Mouse (Mus musculus): ENCODE measurements around the gene Intu. TPM values are rescaled to one million over a fixed set of nuclear protein-coding genes. Genes with fewer than 3 reads are reported as not detected.

Gene Intu
- total and polyA plus RNA-seq, 3 experiments = 9.7 to 12.3 TPM; not detected in 1

- Histone ChIP-seq H3K27ac (ENCODE audit: control insufficient read depth, low read depth, low read length) (peak overlapping the region; percentile 92), H3K79me2 (ENCODE audit: control insufficient read depth, insufficient read depth, low read length, poor library complexity) (no peaks in the 10 kb centered on the region), H3K4me1 (ENCODE audit: control insufficient read depth in 1 of 2, insufficient read depth in 2 of 2, low read length in 2 of 2) (peaks cover 15 to 18% of the 10 kb centered on the region in 2 experiments), H3K4me3 (ENCODE audit: control insufficient read depth in 1 of 2, insufficient read depth in 1 of 2, low read depth in 2 of 2, low read length in 2 of 2) (peak overlapping the region in 1 of 2 experiments; percentile 30; a peak in 1 of 4 replicates), H3K36me3 (ENCODE audit: control insufficient read depth in 1 of 2, insufficient read depth in 2 of 2, low read length in 2 of 2) (peaks cover 0 to 23% of the 10 kb centered on the region in 2 experiments; a peak in 2 of 4 replicates), H3K9ac (ENCODE audit: control insufficient read depth, low read depth, low read length, poor library complexity, severe bottlenecking) (peak overlapping the region; percentile 41; the same call in 1 of the 2 replicates), H3K27me3 (ENCODE audit: control insufficient read depth in 1 of 2, insufficient read depth in 2 of 2, low read length in 2 of 2) (no peaks in the 10 kb centered on the region), H3K9me3 (replicated peaks; ENCODE audit: insufficient read depth, low read length) (no peaks in the 10 kb centered on the region)
- TF ChIP-seq MAZ (IDR thresholded peaks at IDR 0.05; ENCODE audit: low read depth, low read length) (no peak), CHD1 (IDR thresholded peaks at IDR 0.05; ENCODE audit: low read depth, low read length) (no peak), MAFK (IDR thresholded peaks at IDR 0.05; ENCODE audit: borderline replicate concordance, low read depth, low read length) (no peak), E2F4 (IDR thresholded peaks at IDR 0.05; ENCODE audit: borderline replicate concordance, low read depth, low read length) (no peak), TAL1 (IDR thresholded peaks at IDR 0.05; ENCODE audit: low read length) (no peak), TBP (IDR thresholded peaks at IDR 0.05; ENCODE audit: low read depth, low read length) (no peak), POLR2AphosphoS2 (IDR thresholded peaks at IDR 0.05; ENCODE audit: low read length) (no peak), USF2 (IDR thresholded peaks at IDR 0.05; ENCODE audit: borderline replicate concordance in 1 of 2, insufficient read depth in 1 of 2, low read depth in 1 of 2, low read length in 2 of 2) (no peak), CTCF (IDR thresholded peaks at IDR 0.05 in 2 of 3, conservative IDR thresholded peaks at IDR 0.05 in 1 of 3; ENCODE audit: control insufficient read depth in 1 of 3, insufficient read depth in 1 of 3, low read depth in 2 of 3, low read length in 3 of 3, poor library complexity in 1 of 3, severe bottlenecking in 1 of 3) (no peak), ELF1 (IDR thresholded peaks at IDR 0.05; ENCODE audit: low read depth, low read length) (no peak), MXI1 (IDR thresholded peaks at IDR 0.05; ENCODE audit: low read depth, low read length) (no peak)
- DNase-seq (ENCODE audit: low read depth, low spot score) = no peak
Measured at GRCm38 (mm10) chr3:40693435-40693834, 162.3 kb downstream of the Intu start.

DNA sequence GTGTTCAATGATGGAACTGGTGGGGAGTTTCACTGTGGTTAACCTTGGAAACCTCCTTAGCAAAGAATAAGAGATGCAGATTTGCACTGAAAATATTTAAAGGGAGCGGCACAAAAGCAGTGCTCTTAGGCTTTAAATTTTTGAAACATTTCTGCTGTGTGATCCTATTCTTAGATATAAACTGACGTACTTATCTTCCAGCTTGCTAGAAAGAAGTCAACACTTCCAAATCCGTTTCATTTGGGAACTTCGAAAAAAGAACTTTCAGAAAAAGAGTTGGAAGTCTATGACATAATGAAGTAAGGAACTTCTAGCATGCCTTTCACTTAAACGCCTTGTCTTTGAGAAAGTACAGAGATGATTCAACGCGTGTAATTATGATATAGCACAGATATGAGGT, 162.9 kb downstream of the Intu start:
- H3K9me3 ChIP-seq (replicated peaks; ENCODE audit: insufficient read depth, low read length) = no peaks in the 10 kb centered on the region
- H3K27me3 ChIP-seq (ENCODE audit: control insufficient read depth in 1 of 2, insufficient read depth in 2 of 2, low read length in 2 of 2) = no peaks in the 10 kb centered on the region
- H3K79me2 ChIP-seq (ENCODE audit: control insufficient read depth, insufficient read depth, low read length, poor library complexity) = no peaks in the 10 kb centered on the region
- peaks cover 0 to 23% of the 10 kb centered on the region in 2 experiments; a peak in 2 of 4 replicates for H3K36me3 ChIP-seq (ENCODE audit: control insufficient read depth in 1 of 2, insufficient read depth in 2 of 2, low read length in 2 of 2)
- no peak for TF ChIP-seq EP300 (IDR thresholded peaks at IDR 0.05; ENCODE audit: low read depth in 1 of 2, low read length in 2 of 2)
- TF ChIP-seq JUND (IDR thresholded peaks at IDR 0.05; ENCODE audit: low read depth, low read length) = no peak
- TF ChIP-seq POLR2AphosphoS2 (IDR thresholded peaks at IDR 0.05; ENCODE audit: low read length) = no peak
- no peak for TF ChIP-seq MAX (IDR thresholded peaks at IDR 0.05; ENCODE audit: low read length)
- 0 out of 2 replicates have a peak, but pooled peaks have one; percentile 33 for TF ChIP-seq MXI1 (IDR thresholded peaks at IDR 0.05; ENCODE audit: low read depth, low read length)
- TF ChIP-seq POLR2A (IDR thresholded peaks at IDR 0.05; ENCODE audit: control insufficient read depth in 1 of 2, insufficient read depth in 1 of 2, low read depth in 1 of 2, low read length in 2 of 2, poor library complexity in 1 of 2) = no peak
- peak; percentile 36; the same call in 1 of the 2 replicates for TF ChIP-seq MYC (IDR thresholded peaks at IDR 0.05; ENCODE audit: low read depth, low read length)
- no peak for TF ChIP-seq KAT2A (conservative IDR thresholded peaks at IDR 0.05; ENCODE audit: low read depth, low read length)
- TF ChIP-seq ZMIZ1 (IDR thresholded peaks at IDR 0.05; ENCODE audit: low read depth, low read length) = no peak
- H3K4me3 ChIP-seq (ENCODE audit: control insufficient read depth in 1 of 2, insufficient read depth in 1 of 2, low read depth in 2 of 2, low read length in 2 of 2) = peak overlapping the region; percentile 17 to 30; a peak in 2 of 4 replicates
- H3K9ac ChIP-seq (ENCODE audit: control insufficient read depth, low read depth, low read length, poor library complexity, severe bottlenecking) = peak overlapping the region; percentile 41; the same call in 1 of the 2 replicates
- H3K27ac ChIP-seq (ENCODE audit: control insufficient read depth, low read depth, low read length) = peak overlapping the region; percentile 92
- DNase-seq (ENCODE audit: low read depth, low spot score) = no peak
- H3K4me1 ChIP-seq (ENCODE audit: control insufficient read depth in 1 of 2, insufficient read depth in 2 of 2, low read length in 2 of 2) = peaks cover 15 to 18% of the 10 kb centered on the region in 2 experiments

Data from MEL (cell line).